Mouse (Mus musculus): ENCODE data around the gene Cflar.
"Not testable (repeated sequence)": the region's sequence is repeated elsewhere in the genome, so short reads cannot be mapped to it uniquely, and the experiment has no call there.

DNA sequence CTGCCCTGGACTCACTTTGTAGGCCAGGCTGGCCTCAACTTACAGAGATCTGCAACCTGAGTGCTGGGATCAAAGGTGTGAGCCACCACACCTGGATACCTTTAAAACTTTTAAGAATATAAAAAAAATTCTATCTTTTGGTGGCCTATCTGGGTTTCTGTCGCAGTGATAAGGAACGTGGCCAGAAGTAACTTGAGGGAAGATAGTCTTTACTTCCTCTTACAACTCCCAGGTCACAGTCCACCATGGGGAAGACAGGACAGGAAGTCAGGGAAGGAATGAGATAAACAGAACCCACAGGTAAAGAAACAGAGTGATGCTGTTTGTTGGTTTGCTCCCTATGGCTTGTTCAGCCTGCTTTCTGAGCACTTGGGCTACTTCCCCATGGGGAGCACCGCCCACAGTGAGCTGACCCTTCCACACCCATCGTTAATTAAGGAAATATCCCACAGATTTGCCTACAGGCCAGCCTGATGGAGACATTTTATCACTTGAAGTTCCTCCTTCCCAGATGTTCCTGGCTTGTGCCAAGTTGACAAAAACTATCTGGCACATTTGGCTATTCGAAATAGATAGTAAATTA is 10.6 kb upstream of the Cflar start:
- not testable (repeated sequence) for TF ChIP-seq CTCF (IDR thresholded peaks at IDR 0.05; ENCODE audit: control insufficient read depth, insufficient read depth, low read length); POLR2A (IDR thresholded peaks at IDR 0.05; ENCODE audit: borderline replicate concordance, control insufficient read depth, low read depth, low read length)

Measured in bone marrow, adult 2 months (tissue).